Mouse (Mus musculus): ENCODE data around the gene Kat6b. TPM values are rescaled to one million over a fixed set of nuclear protein-coding genes. Genes with fewer than 3 reads are reported as not detected.

Kat6b gene
- polyA plus RNA-seq, 1 experiment, result 3.9 TPM

- Histone ChIP-seq H3K36me3 (ENCODE audit: control insufficient read depth, insufficient read depth) (no peaks in the 10 kb centered on the region), H3K4me3 (no peak overlapping the region), H3K27me3 (ENCODE audit: control insufficient read depth, insufficient read depth, insufficient read length) (no peaks in the 10 kb centered on the region), H3K4me2 (ENCODE audit: low read depth) (no peak overlapping the region), H3ac (ENCODE audit: control insufficient read depth, insufficient read length) (no peak overlapping the region), H3K79me2 (ENCODE audit: control insufficient read depth, insufficient read depth) (no peaks in the 10 kb centered on the region)
- TF ChIP-seq POLR2A (IDR thresholded peaks at IDR 0.05; ENCODE audit: insufficient read length, low read depth) (no peak), USF1 (IDR thresholded peaks at IDR 0.05; ENCODE audit: low read depth) (no peak), MAX (IDR thresholded peaks at IDR 0.05; ENCODE audit: low read depth) (no peak)
Measured at GRCm38 (mm10) chr14:21600174-21600566, 118.9 kb downstream of the Kat6b start.

DNA sequence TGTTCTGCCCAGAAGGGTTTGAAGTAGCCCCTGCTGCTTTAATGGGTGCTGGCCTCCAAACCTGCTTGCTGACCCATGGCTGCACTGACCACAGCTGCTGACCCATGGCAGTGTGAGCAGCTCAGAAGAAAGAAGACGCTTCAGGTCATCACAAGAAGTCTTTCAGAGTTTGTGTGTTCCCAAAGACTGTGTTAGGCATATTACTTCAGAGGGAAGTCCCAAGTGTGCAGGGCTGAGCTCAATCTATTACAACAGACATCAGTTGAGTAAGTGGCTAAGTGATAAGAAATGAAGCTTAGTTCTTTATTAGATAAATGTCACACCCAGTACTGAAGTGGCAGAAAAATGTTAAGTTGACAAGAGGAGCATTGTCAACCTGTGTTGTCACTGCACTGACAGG, 119.4 kb downstream of the Kat6b start:
- Histone ChIP-seq H3K36me3 (ENCODE audit: control insufficient read depth, insufficient read depth) (no peaks in the 10 kb centered on the region), H3K79me2 (ENCODE audit: control insufficient read depth, insufficient read depth) (no peaks in the 10 kb centered on the region), H3K4me3 (no peak overlapping the region), H3ac (ENCODE audit: control insufficient read depth, insufficient read length) (no peak overlapping the region), H3K4me2 (ENCODE audit: low read depth) (no peak overlapping the region), H3K27me3 (ENCODE audit: control insufficient read depth, insufficient read depth, insufficient read length) (no peaks in the 10 kb centered on the region)
- TF ChIP-seq POLR2A (IDR thresholded peaks at IDR 0.05; ENCODE audit: insufficient read length, low read depth) (no peak), MYOD1 (IDR thresholded peaks at IDR 0.05; ENCODE audit: control insufficient read depth in 1 of 3, insufficient read length in 2 of 3, low read depth in 2 of 3) (no peak), CEBPB (IDR thresholded peaks at IDR 0.05; ENCODE audit: insufficient read depth, poor library complexity, severe bottlenecking) (no peak), MAX (IDR thresholded peaks at IDR 0.05; ENCODE audit: low read depth) (no peak), POLR2AphosphoS2 (IDR thresholded peaks at IDR 0.05; ENCODE audit: insufficient read length, low read depth) (no peak), REST (IDR thresholded peaks at IDR 0.05; ENCODE audit: insufficient read depth, insufficient read length) (no peak), TCF12 (IDR thresholded peaks at IDR 0.05; ENCODE audit: insufficient read depth, poor library complexity, severe bottlenecking) (no peak), USF1 (IDR thresholded peaks at IDR 0.05; ENCODE audit: low read depth) (no peak), E2F4 (IDR thresholded peaks at IDR 0.05; ENCODE audit: insufficient read depth) (no peak), TCF3 (IDR thresholded peaks at IDR 0.05; ENCODE audit: insufficient read length, low read depth) (no peak), MYOG (IDR thresholded peaks at IDR 0.05; ENCODE audit: control insufficient read depth in 1 of 3, insufficient read depth in 1 of 3, insufficient read length in 2 of 3, low read depth in 2 of 3) (no peak)

DNA sequence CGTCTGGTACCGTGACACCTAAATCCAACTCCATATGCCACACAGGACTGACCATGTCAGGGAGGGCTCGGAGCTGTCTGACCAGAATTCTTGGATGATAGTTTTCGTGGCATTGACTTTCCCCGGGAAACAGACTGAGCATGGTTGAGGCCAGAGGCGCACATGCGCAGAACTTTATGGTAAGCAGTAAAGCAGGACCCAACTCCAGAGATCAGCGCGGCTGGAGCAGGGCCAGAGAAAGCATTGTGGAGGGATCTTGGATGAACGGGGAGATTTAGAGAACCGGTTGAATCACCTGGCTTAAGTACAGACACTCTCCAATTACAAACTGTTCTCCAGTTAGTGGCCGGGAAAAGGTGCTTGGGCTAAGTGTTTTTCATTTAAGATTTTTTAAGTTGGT, 120.9 kb downstream of the Kat6b start:
- Histone ChIP-seq H3K79me2 (ENCODE audit: control insufficient read depth, insufficient read depth) (no peaks in the 10 kb centered on the region), H3K4me2 (ENCODE audit: low read depth) (no peak overlapping the region)
- TF ChIP-seq TCF3 (IDR thresholded peaks at IDR 0.05; ENCODE audit: insufficient read length, low read depth), result no peak
- no peak for TF ChIP-seq CEBPB (IDR thresholded peaks at IDR 0.05; ENCODE audit: insufficient read depth, poor library complexity, severe bottlenecking)
- no peak for TF ChIP-seq REST (IDR thresholded peaks at IDR 0.05; ENCODE audit: insufficient read depth, insufficient read length)
- no peak for TF ChIP-seq E2F4 (IDR thresholded peaks at IDR 0.05; ENCODE audit: insufficient read depth)

GRCm38 (mm10) chr14:21602937-21603336, 121.7 kb downstream of the Kat6b start:
- Histone ChIP-seq H3ac (ENCODE audit: control insufficient read depth, insufficient read length) (no peak overlapping the region), H3K4me3 (no peak overlapping the region), H3K79me2 (ENCODE audit: control insufficient read depth, insufficient read depth) (no peaks in the 10 kb centered on the region), H3K36me3 (ENCODE audit: control insufficient read depth, insufficient read depth) (no peaks in the 10 kb centered on the region), H3K4me2 (ENCODE audit: low read depth) (no peak overlapping the region), H3K27me3 (ENCODE audit: control insufficient read depth, insufficient read depth, insufficient read length) (no peaks in the 10 kb centered on the region)
- TF ChIP-seq USF1 (IDR thresholded peaks at IDR 0.05; ENCODE audit: low read depth) (no peak), CEBPB (IDR thresholded peaks at IDR 0.05; ENCODE audit: insufficient read depth, poor library complexity, severe bottlenecking) (no peak), MYOG (IDR thresholded peaks at IDR 0.05; ENCODE audit: control insufficient read depth in 1 of 3, insufficient read depth in 1 of 3, insufficient read length in 2 of 3, low read depth in 2 of 3) (no peak), MAX (IDR thresholded peaks at IDR 0.05; ENCODE audit: low read depth) (no peak)

More for the DNA sequence above, 120.9 kb downstream of the Kat6b start:
- Histone ChIP-seq H3K4me3 (no peak overlapping the region), H3K27me3 (ENCODE audit: control insufficient read depth, insufficient read depth, insufficient read length) (no peaks in the 10 kb centered on the region), H3K36me3 (ENCODE audit: control insufficient read depth, insufficient read depth) (no peaks in the 10 kb centered on the region), H3ac (ENCODE audit: control insufficient read depth, insufficient read length) (no peak overlapping the region)

DNA sequence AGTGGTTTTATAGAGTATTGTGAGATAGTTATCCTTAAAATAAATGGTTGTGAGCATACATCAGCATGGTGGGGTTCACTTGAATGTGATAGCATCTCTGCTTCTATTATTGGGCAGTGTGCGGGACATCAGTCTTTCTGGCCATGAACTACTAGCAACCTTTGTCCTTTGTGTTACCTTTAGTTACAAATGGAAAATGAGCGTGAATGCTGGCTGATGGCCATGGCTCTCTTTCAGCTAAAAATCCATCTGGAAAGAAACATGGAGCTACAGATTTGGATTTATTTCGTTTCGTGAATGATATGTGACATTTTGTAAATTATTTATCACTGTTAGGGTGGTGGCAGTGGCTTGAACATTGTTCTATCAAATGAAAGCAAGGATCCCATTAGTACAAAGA, 126.5 kb downstream of the Kat6b start:
- Histone ChIP-seq H3K4me3 (no peak overlapping the region), H3ac (ENCODE audit: control insufficient read depth, insufficient read length) (no peak overlapping the region), H3K4me2 (ENCODE audit: low read depth) (no peak overlapping the region), H3K79me2 (ENCODE audit: control insufficient read depth, insufficient read depth) (no peaks in the 10 kb centered on the region), H3K36me3 (ENCODE audit: control insufficient read depth, insufficient read depth) (no peaks in the 10 kb centered on the region), H3K27me3 (ENCODE audit: control insufficient read depth, insufficient read depth, insufficient read length) (no peaks in the 10 kb centered on the region)
- TF ChIP-seq SRF (IDR thresholded peaks at IDR 0.05; ENCODE audit: control insufficient read depth, insufficient read length, low read depth), result no peak
- no peak for TF ChIP-seq CEBPB (IDR thresholded peaks at IDR 0.05; ENCODE audit: insufficient read depth, poor library complexity, severe bottlenecking)
- TF ChIP-seq MYOG (IDR thresholded peaks at IDR 0.05; ENCODE audit: control insufficient read depth in 1 of 3, insufficient read depth in 1 of 3, insufficient read length in 2 of 3, low read depth in 2 of 3), result no peak
- no peak for TF ChIP-seq USF1 (IDR thresholded peaks at IDR 0.05; ENCODE audit: low read depth)
- TF ChIP-seq REST (IDR thresholded peaks at IDR 0.05; ENCODE audit: insufficient read depth, insufficient read length), result no peak
- no peak for TF ChIP-seq POLR2A (IDR thresholded peaks at IDR 0.05; ENCODE audit: insufficient read length, low read depth)
- no peak for TF ChIP-seq MAX (IDR thresholded peaks at IDR 0.05; ENCODE audit: low read depth)
- no peak for TF ChIP-seq TCF12 (IDR thresholded peaks at IDR 0.05; ENCODE audit: insufficient read depth, poor library complexity, severe bottlenecking)
- TF ChIP-seq MYOD1 (IDR thresholded peaks at IDR 0.05; ENCODE audit: control insufficient read depth in 1 of 3, insufficient read length in 2 of 3, low read depth in 2 of 3), result no peak
- no peak for TF ChIP-seq POLR2AphosphoS2 (IDR thresholded peaks at IDR 0.05; ENCODE audit: insufficient read length, low read depth)
- no peak for TF ChIP-seq E2F4 (IDR thresholded peaks at IDR 0.05; ENCODE audit: insufficient read depth)
- TF ChIP-seq TCF3 (IDR thresholded peaks at IDR 0.05; ENCODE audit: insufficient read length, low read depth), result no peak

Measured in myocyte (in vitro differentiated cells).